Mouse (Mus musculus): ENCODE results near the gene Rnf115. TPM values are rescaled to one million over a fixed set of nuclear protein-coding genes. Genes with fewer than 3 reads are reported as not detected.
A peak's percentile ranks its signal among the peaks of the same experiment; 100 is the strongest.
"Not testable (repeated sequence)": the region's sequence is repeated elsewhere in the genome, so short reads cannot be mapped to it uniquely, and the experiment has no call there.

Gene Rnf115
- polyA plus RNA-seq, 1 experiment from 2014 or later: 79.9 TPM

DNA sequence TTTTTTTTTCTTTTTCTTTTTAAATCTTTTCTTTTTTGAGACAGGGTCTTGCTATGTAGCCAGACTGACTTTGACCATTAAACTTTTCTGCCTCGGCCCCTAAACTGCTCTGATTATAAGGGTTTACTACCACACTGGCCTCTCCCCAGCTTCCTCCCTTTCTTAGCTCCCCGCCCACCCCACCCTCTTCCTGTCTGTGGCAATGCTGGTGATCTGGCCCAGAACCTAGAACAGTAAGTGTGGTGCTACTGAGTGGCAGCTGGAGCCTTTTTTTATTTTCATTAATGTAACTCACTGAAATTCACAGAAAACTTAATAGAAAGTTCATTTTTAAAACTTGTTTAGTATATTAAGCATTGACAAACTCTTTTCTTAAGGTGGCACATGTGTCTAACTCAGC lies 11.6 kb upstream of the Rnf115 start:
- no peak overlapping the region for H3K9ac ChIP-seq
- WGBS: 85% methylated on average over 2 of the region's 2 CpGs
- H3K36me3 ChIP-seq (replicated peaks): peaks cover 65% of the 10 kb centered on the region
- no peak overlapping the region for H3K4me3 ChIP-seq (replicated peaks)
- no peak overlapping the region for H3K4me2 ChIP-seq
- no peaks in the 10 kb centered on the region for H3K27me3 ChIP-seq
- ATAC-seq (ENCODE audit: low FRiP score): no peak
- peaks cover 3% of the 10 kb centered on the region; the same call in 1 of the 2 replicates for H3K4me1 ChIP-seq
- H3K9me3 ChIP-seq: no peaks in the 10 kb centered on the region
- no peak overlapping the region for H3K27ac ChIP-seq

DNA sequence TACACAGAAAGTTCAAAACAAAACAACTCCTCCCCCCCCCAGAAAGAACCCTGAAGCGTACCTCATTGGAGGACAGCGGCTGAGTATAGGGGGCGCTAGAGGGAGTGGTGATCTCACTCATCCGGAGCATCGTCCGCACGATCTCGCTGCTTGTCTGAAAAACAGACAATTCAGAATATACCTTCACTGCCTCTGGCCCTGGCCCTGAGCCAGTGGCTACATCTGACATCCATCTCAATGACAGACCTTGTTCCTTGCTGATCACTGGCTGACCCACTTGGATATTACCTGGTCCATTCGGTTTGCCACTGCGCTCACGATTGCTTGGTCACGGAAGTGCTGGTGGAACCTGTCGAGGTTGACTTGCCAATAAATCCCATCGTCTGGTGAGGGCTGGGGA lies 8.3 kb upstream of the Rnf115 start:
- Histone ChIP-seq H3K27ac (no peak overlapping the region), H3K36me3 (replicated peaks) (peaks cover 62% of the 10 kb centered on the region), H3K9ac (no peak overlapping the region), H3K4me1 (peaks cover 3% of the 10 kb centered on the region; the same call in 1 of the 2 replicates), H3K9me3 (no peaks in the 10 kb centered on the region), H3K4me2 (no peak overlapping the region), H3K27me3 (no peaks in the 10 kb centered on the region), H3K4me3 (replicated peaks) (no peak overlapping the region)
- WGBS: 38% methylated on average over 14 of the region's 14 CpGs
- no peak for ATAC-seq (ENCODE audit: low FRiP score)

DNA sequence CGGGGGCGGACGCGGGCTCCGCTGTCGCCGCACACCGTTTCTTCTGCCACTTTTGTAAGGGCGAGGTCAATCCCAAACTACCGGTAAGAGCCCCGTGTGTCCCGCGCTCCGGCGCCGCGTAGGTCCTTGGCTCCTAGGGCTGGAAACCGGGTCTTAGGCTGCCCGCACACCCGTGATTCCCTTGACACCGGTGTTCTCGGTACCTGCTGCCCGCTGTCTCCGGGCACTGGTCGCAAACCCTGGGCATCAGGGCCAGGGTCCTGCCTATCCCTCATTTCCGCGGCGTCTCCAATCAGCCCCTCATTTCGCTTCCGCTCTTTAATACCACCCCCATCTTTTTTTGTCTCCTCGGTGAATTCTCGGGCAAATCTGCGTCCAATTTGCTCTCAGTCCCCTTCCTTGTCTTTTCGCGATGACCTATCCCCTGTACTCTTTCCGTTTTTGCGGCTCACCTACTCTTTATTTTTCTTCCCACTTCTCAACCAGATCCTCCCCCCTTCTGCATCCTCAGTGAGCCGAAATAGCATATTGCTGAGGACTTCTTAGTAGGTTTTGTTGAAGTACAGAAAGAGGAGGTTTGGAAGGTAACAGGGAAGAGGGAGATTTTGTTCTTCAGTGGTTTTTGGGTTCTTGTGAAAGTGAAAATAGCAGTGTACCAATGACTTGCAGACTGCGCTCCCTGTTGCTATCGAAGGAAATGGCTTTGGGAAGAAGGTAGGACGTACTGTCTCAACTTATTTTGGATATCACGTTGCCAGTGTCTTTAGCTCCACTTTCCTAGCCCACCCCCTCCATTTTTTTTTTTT lies 567 bp downstream of the Rnf115 start:
- H3K4me2 ChIP-seq: peak overlapping the region; percentile 71
- H3K9ac ChIP-seq: peak overlapping the region; percentile 85
- peak; percentile 48; the same call in 1 of the 2 replicates for ATAC-seq (ENCODE audit: low FRiP score)
- no peaks in the 10 kb centered on the region for H3K9me3 ChIP-seq
- H3K4me1 ChIP-seq: peaks cover 20% of the 10 kb centered on the region
- H3K27me3 ChIP-seq: no peaks in the 10 kb centered on the region
- peak overlapping the region; percentile 77 for H3K27ac ChIP-seq
- WGBS: under 1% methylated on average over 42 of the region's 42 CpGs
- peak overlapping the region; percentile 91 for H3K4me3 ChIP-seq (replicated peaks)
- H3K36me3 ChIP-seq (replicated peaks): peaks cover 9% of the 10 kb centered on the region

DNA sequence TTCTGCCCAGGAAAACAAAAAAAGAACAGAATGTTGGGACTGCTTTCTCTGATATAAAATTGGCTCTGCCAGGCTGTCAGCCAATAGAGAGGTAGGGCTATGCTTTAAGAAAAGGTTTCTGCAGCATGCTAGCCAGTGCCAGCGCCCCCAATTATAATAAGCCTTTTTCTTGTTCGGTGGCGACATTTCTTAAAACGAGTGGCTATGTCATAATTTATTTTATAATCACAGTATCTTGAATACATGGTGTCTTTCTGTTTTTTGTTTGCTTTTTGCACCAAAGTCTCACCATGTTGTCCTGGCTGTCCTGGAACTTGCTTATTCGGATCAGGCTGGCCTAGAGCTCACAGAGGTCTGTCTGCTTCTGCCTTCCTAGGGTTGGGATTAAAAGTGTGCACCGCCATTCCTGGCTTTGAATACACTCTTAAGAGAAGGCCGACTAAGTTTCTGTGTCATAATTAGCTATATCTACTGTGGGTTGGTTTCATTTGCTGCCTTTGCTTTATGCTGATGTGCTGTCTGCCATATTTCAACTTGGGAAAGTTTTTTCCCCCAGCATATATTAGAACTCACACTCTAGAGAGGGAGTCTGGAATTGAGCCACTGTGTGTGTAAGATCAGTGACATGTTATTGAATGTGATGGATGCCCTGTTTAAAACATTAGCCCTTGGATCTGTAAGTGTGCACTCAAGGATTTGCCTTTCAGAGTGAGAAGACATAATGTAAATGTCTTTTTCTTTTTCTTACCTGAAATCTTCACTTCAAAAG lies 1.4 kb downstream of the Rnf115 start:
- H3K9ac ChIP-seq: peak overlapping the region; percentile 85
- no peak overlapping the region for H3K27ac ChIP-seq
- H3K4me3 ChIP-seq (replicated peaks): peak overlapping the region; percentile 91
- 48% methylated on average over 7 of the region's 7 CpGs for WGBS
- peaks cover 20% of the 10 kb centered on the region for H3K4me1 ChIP-seq
- no peaks in the 10 kb centered on the region for H3K9me3 ChIP-seq
- H3K4me2 ChIP-seq: peak overlapping the region; percentile 71
- no peak for ATAC-seq (ENCODE audit: low FRiP score)
- no peaks in the 10 kb centered on the region for H3K27me3 ChIP-seq
- peaks cover 1% of the 10 kb centered on the region for H3K36me3 ChIP-seq (replicated peaks)

DNA sequence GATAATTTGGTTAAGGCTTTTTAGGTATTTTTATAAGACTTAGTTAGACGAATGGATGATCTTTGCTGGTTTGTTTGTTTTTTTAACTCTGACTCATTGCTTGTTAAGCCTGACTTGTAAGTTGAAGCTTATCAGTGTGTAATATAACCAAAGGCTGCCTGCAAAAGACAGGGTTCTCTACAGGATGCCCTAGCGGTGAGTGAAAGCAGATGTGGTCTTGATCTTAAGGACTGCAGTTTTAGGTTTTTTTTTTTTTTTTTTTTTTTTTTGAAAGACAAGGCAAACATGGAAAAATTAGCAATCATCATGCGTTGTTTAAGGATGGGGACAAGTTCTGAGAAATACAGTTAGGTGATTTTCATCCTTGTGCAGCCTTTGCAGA lies 1.9 kb downstream of the Rnf115 start:
- Histone ChIP-seq H3K4me2 (no peak overlapping the region), H3K27ac (no peak overlapping the region), H3K9me3 (no peaks in the 10 kb centered on the region), H3K4me3 (replicated peaks) (no peak overlapping the region; the same call in 1 of the 2 replicates), H3K9ac (no peak overlapping the region), H3K4me1 (peaks cover 20% of the 10 kb centered on the region), H3K27me3 (no peaks in the 10 kb centered on the region), H3K36me3 (replicated peaks) (no peaks in the 10 kb centered on the region)
- ATAC-seq (ENCODE audit: low FRiP score): no peak
- 83% methylated on average over 3 of the region's 3 CpGs for WGBS

DNA sequence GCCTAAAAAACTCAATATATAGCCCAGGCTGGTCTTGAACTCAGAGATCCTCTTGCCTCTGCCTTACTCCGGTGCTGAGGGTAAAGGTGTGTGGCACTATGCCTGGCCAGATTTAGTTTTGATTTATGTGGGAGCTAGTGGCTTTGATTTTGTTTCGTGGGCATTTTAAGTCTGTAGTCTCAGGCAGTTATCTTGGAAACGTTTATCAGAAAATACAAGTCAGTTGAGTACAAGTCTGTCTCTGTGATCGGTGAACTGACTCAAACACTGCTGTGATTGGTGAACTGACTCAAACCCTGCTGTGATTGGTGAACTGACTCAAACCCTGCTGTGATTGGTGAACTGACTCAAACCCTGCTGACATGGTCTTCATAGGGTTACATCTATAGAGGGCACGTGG lies 3.3 kb downstream of the Rnf115 start:
- Histone ChIP-seq H3K36me3 (replicated peaks) (no peaks in the 10 kb centered on the region), H3K4me3 (replicated peaks) (no peak overlapping the region), H3K27me3 (no peaks in the 10 kb centered on the region), H3K4me2 (no peak overlapping the region), H3K9ac (no peak overlapping the region), H3K27ac (no peak overlapping the region), H3K9me3 (no peaks in the 10 kb centered on the region), H3K4me1 (peaks cover 20% of the 10 kb centered on the region)
- ATAC-seq (ENCODE audit: low FRiP score): no peak
- WGBS: 80% methylated on average over 5 of the region's 5 CpGs

DNA sequence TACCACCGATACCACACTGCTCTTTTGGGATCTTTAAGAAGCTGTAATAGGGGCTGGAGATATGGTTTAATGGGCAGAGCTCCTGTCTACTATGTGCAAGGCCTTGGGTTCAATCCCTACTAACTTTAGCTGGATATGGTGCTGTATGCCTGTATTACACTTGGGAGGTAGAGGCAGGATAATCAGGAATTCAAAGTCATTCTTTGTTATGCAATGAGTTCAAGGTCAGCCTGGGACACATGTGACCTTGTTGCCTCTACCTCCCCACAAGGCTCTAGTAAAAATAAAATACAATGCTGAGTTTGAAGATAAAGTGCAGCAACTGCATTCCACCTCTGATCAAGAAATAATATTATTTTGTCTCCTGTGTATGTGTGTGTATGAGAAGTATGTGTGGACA lies 6.5 kb downstream of the Rnf115 start:
- Histone ChIP-seq H3K27ac (no peak overlapping the region), H3K4me3 (replicated peaks) (no peak overlapping the region), H3K9ac (no peak overlapping the region), H3K4me1 (peaks cover 12% of the 10 kb centered on the region), H3K9me3 (no peaks in the 10 kb centered on the region), H3K4me2 (no peak overlapping the region), H3K27me3 (no peaks in the 10 kb centered on the region), H3K36me3 (replicated peaks) (no peaks in the 10 kb centered on the region)
- WGBS: 100% methylated on average over 1 of the region's 1 CpGs
- ATAC-seq (ENCODE audit: low FRiP score): no peak

DNA sequence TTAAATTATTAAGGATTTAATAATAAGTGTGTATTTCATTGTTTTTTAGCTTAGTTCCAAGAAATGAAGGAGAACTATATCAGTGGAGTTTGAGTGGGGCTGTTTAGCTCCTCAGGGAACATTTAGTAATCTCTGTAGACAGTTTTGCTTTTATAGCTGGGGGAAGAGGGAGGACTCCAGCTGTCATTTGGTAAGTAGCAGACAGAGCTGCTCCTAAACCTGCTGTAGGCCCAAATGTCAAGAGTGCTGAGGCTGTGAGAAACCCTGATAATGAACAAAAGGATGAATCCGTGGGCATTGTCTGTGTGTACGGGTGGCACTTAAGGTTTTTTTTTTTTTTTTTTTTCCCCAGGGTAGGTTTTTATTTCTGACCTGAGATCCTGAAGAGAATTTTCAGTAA lies 7.7 kb downstream of the Rnf115 start:
- H3K4me1 ChIP-seq: peaks cover 7% of the 10 kb centered on the region
- no peaks in the 10 kb centered on the region for H3K27me3 ChIP-seq
- no peak overlapping the region for H3K4me3 ChIP-seq (replicated peaks)
- WGBS: 87% methylated on average over 2 of the region's 2 CpGs
- H3K36me3 ChIP-seq (replicated peaks): no peaks in the 10 kb centered on the region
- H3K4me2 ChIP-seq: no peak overlapping the region
- H3K27ac ChIP-seq: no peak overlapping the region
- no peak overlapping the region for H3K9ac ChIP-seq
- H3K9me3 ChIP-seq: no peaks in the 10 kb centered on the region
- ATAC-seq (ENCODE audit: low FRiP score): no peak

DNA sequence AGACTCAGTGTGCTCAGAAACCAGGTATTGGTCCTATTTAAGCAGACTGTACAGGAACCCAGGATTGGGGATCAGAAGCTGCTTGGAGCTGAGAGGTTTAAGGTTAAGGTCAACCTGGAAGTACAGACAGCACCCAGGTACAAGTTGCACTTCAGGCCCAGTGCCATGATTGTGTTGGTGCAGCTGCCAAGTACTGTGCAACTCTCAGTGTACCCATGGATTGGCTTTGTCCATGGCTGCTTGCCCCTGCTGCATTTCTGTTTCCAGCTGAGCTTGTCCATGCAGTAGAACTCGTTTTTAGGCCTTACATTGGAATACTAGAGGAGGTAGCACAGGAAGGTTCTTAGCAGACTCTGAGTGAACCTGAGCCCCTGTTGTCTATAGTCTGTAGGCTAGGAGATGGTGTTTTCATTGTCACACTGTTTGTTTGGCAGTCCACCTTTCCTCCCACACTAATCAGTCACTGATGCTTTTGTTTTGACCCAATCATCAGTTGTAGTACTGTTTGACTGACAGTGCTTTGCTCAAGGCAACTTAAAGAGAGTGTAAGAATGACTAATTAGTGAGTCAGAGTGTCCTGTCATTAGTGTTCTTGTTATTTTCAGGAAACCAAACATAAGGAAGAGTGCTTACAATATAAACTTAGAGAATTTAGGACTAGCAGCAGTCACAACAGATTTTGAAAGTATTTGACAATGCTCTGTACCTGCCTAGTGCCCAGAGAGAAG lies 9.7 kb downstream of the Rnf115 start:
- Histone ChIP-seq H3K4me2 (no peak overlapping the region), H3K27ac (no peak overlapping the region), H3K4me3 (replicated peaks) (no peak overlapping the region), H3K27me3 (no peaks in the 10 kb centered on the region), H3K9ac (no peak overlapping the region), H3K36me3 (replicated peaks) (no peaks in the 10 kb centered on the region), H3K9me3 (no peaks in the 10 kb centered on the region), H3K4me1 (peaks cover 3% of the 10 kb centered on the region; the same call in 1 of the 2 replicates)
- 52% methylated on average over 1 of the region's 1 CpGs for WGBS
- no peak for ATAC-seq (ENCODE audit: low FRiP score)

DNA sequence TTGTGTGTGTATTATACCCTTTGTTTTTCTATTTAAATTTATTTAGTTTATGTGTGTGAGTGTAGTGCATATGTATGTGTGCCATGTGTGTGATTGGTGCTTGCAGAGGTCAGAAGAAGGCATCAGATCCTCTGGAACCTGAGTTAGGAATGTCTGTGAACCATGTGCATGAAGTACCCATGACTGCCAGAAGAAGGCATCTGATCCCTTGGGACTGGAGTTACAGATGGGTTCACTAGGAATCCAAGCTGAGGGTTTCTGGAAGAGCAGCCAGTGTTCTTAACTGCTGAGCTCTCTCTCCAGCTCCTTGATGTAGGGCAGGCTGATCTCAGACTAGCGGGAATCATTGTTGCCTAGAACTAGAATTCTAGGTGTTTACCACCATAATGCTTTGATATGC lies 10.5 kb downstream of the Rnf115 start:
- no peaks in the 10 kb centered on the region for H3K9me3 ChIP-seq
- no peak for ATAC-seq (ENCODE audit: low FRiP score)
- WGBS: 96% methylated on average over 1 of the region's 1 CpGs
- no peak overlapping the region for H3K4me2 ChIP-seq
- no peak overlapping the region for H3K27ac ChIP-seq
- no peak overlapping the region for H3K9ac ChIP-seq
- no peak overlapping the region for H3K4me3 ChIP-seq (replicated peaks)
- no peaks in the 10 kb centered on the region for H3K27me3 ChIP-seq
- H3K36me3 ChIP-seq (replicated peaks): no peaks in the 10 kb centered on the region
- peaks cover 3% of the 10 kb centered on the region; the same call in 1 of the 2 replicates for H3K4me1 ChIP-seq

DNA sequence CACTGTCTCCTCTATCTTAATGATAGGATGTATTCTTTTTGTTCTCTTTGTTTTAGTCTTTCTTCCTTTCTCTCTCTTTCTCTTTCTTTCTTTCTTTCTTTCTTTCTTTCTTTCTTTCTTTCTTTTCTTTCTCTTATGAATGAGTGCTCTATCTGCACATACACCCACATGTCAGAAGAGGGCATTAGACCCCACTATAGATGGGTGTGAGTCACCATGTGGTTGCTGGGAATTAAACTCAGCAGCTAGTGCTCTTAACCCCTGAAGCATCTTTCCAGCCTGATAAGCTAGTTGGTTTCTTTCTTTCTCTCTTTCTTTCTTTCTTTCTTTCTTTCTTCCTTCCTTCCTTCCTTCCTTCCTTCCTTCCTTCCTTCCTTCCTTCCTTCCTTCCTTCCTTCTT lies 12.8 kb downstream of the Rnf115 start:
- H3K9ac ChIP-seq; H3K4me2 ChIP-seq; H3K4me3 ChIP-seq (replicated peaks); H3K27ac ChIP-seq; H3K27me3 ChIP-seq; H3K36me3 ChIP-seq (replicated peaks); H3K9me3 ChIP-seq; H3K4me1 ChIP-seq; ATAC-seq (ENCODE audit: low FRiP score): not testable (repeated sequence)

DNA sequence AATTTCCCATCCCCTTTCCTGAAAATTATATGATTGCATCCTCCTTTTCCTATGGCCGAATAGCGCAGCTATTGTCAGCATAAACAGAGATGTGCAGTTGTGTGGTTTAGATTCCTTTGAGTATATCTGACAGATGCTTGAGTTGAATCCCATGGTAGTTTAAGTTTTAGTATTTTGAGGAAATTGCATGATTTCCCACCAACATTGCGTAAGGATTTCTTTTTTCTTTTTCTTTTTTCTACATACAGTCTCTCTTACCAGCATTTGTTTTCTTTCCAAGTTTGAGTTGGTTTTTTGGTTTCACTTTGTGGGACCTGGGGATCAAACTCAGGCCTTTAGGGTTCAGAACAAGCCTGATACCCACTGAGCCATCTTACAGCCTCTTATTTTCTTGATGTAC lies 16.9 kb downstream of the Rnf115 start:
- Histone ChIP-seq H3K9ac (no peak overlapping the region), H3K36me3 (replicated peaks) (no peaks in the 10 kb centered on the region), H3K4me2 (no peak overlapping the region), H3K27ac (no peak overlapping the region), H3K27me3 (no peaks in the 10 kb centered on the region), H3K4me3 (replicated peaks) (no peak overlapping the region), H3K4me1 (no peaks in the 10 kb centered on the region), H3K9me3 (no peaks in the 10 kb centered on the region)
- 100% methylated on average over 3 of the region's 3 CpGs for WGBS
- no peak for ATAC-seq (ENCODE audit: low FRiP score)
